Mouse (Mus musculus): ENCODE measurements around the gene Eif5.

GRCm38 (mm10) chr12:111518391-111518790, 19.4 kb upstream of the Eif5 start:
- TF ChIP-seq CTCF (IDR thresholded peaks at IDR 0.05; ENCODE audit: control insufficient read depth, insufficient read depth, insufficient read length) (no peak), MAX (IDR thresholded peaks at IDR 0.05) (no peak), MYOD1 (IDR thresholded peaks at IDR 0.05; ENCODE audit: control insufficient read depth, insufficient read length, low read depth) (no peak), USF1 (IDR thresholded peaks at IDR 0.05; ENCODE audit: low read depth) (no peak), CEBPB (IDR thresholded peaks at IDR 0.05; ENCODE audit: low read depth) (no peak), MYOG (IDR thresholded peaks at IDR 0.05; ENCODE audit: control insufficient read depth, extremely low read depth, insufficient read length) (no peak), FOSL1 (IDR thresholded peaks at IDR 0.05; ENCODE audit: insufficient read depth, low read length, poor library complexity, severe bottlenecking) (no peak)
